In genomic region chr4:3230908-3231684, GRCm38 (mm10) we compare ENCODE assay signal across 8 mouse cellular contexts. TPM values are rescaled to one million over a fixed set of nuclear protein-coding genes. Genes with fewer than 3 reads are reported as not detected.
DNase-seq lines count a peak whose midpoint lies in the region; ATAC-seq lines count a peak whose summit lies in the region.

No protein-coding gene starts in this region.

- no peak overlapping the region for H3K27ac ChIP-seq in brown adipose tissue, adult 24 weeks (replicated peaks; ENCODE audit: low read depth, low read length)
- no peak overlapping the region for H3K27ac ChIP-seq in intestine, embryonic 16.5 days (ENCODE audit: low read length)
- no peak overlapping the region for H3K27ac ChIP-seq in liver, embryonic 16.5 days (ENCODE audit: low read length)
- H3K27ac ChIP-seq in neural tube, embryonic 13.5 days (replicated peaks) = no peak overlapping the region

- peak; percentile 23 for DNase-seq in CD4-positive, CD25-positive, alpha-beta regulatory T cell, adult 2 months (ENCODE audit: low read depth, low spot score)
- no peak for DNase-seq in layer of hippocampus, postnatal 25 days (ENCODE audit: extremely low spot score in 1 of 2, low spot score in 1 of 2)

- peak overlapping the region; percentile 72 for H3K4me2 ChIP-seq in intestine, embryonic 16.5 days (ENCODE audit: low read depth, low read length)
- peak overlapping the region; percentile 68 for H3K4me2 ChIP-seq in liver, embryonic 16.5 days (ENCODE audit: low read depth, low read length)
- H3K4me2 ChIP-seq in neural tube, embryonic 13.5 days = peak overlapping the region; percentile 57

- H3K36me3 ChIP-seq in intestine, embryonic 16.5 days (ENCODE audit: control insufficient read depth, insufficient read depth, low read length) = no peaks in the 10 kb centered on the region
- H3K36me3 ChIP-seq in liver, embryonic 16.5 days (ENCODE audit: control insufficient read depth, insufficient read depth) = no peaks in the 10 kb centered on the region
- H3K36me3 ChIP-seq in neural tube, embryonic 13.5 days = no peaks in the 10 kb centered on the region

- H3K9ac ChIP-seq in intestine, embryonic 16.5 days (ENCODE audit: low read depth, low read length) = peak overlapping the region; percentile 57; the same call in 1 of the 2 replicates
- peak overlapping the region; percentile 38; the same call in 1 of the 2 replicates for H3K9ac ChIP-seq in liver, embryonic 16.5 days (ENCODE audit: low read depth, low read length)
- 0 out of 2 replicates have a peak overlapping the region, but pooled peaks have one; percentile 27 for H3K9ac ChIP-seq in neural tube, embryonic 13.5 days

- H3K4me3 ChIP-seq in brown adipose tissue, adult 24 weeks (ENCODE audit: insufficient read depth, low read depth, low read length) = peak overlapping the region; percentile 57
- H3K4me3 ChIP-seq in intestine, embryonic 16.5 days (ENCODE audit: low read length) = peak overlapping the region; percentile 47
- H3K4me3 ChIP-seq in liver, embryonic 16.5 days (ENCODE audit: low read depth, low read length) = peak overlapping the region; percentile 51
- peak overlapping the region; percentile 33 for H3K4me3 ChIP-seq in neural tube, embryonic 13.5 days

- 7% methylated on average over 40 of the region's 48 CpGs for WGBS in intestine, embryonic 16.5 days
- WGBS in liver, embryonic 16.5 days (ENCODE audit: insufficient replicate concordance) = 8% methylated on average over 29 of the region's 48 CpGs
- WGBS in neural tube, embryonic 13.5 days = 5% methylated on average over 39 of the region's 48 CpGs

- H3K4me1 ChIP-seq in brown adipose tissue, adult 24 weeks (ENCODE audit: control insufficient read depth, insufficient read depth, insufficient read length, low read length) = no peaks in the 10 kb centered on the region
- H3K4me1 ChIP-seq in intestine, embryonic 16.5 days (ENCODE audit: control insufficient read depth, insufficient read depth, low read length) = no peaks in the 10 kb centered on the region
- H3K4me1 ChIP-seq in liver, embryonic 16.5 days (ENCODE audit: control insufficient read depth, low read depth, low read length) = no peaks in the 10 kb centered on the region
- H3K4me1 ChIP-seq in neural tube, embryonic 13.5 days (replicated peaks) = 0 out of 2 replicates have a peak, but pooled peaks cover 3% of the 10 kb centered on the region

- no peaks in the 10 kb centered on the region for H3K27me3 ChIP-seq in intestine, embryonic 16.5 days (replicated peaks; ENCODE audit: control insufficient read depth, insufficient read depth, low read length)
- no peaks in the 10 kb centered on the region for H3K27me3 ChIP-seq in liver, embryonic 16.5 days (ENCODE audit: control insufficient read depth, insufficient read depth, low read depth, low read length)
- peaks cover 6% of the 10 kb centered on the region for H3K27me3 ChIP-seq in neural tube, embryonic 13.5 days

- ATAC-seq in granulocyte monocyte progenitor cell, adult 5-6 weeks (replicated peaks; ENCODE audit: poor library complexity, severe bottlenecking) = peak; percentile 37; the same call in 1 of the 2 replicates
- peak; percentile 74 for ATAC-seq in intestine, embryonic 16.5 days
- peak; percentile 78 for ATAC-seq in liver, embryonic 16.5 days (ENCODE audit: low read depth)
- ATAC-seq in neural tube, embryonic 13.5 days (ENCODE audit: low read depth) = no peak
- no peak for ATAC-seq in inflammation-experienced regulatory T-cells, adult 6 months

- peaks cover 13% of the 10 kb centered on the region; the same call in 1 of the 2 replicates for H3K9me3 ChIP-seq in intestine, embryonic 16.5 days (ENCODE audit: control insufficient read depth, low read length)
- 0 out of 2 replicates have a peak, but pooled peaks cover 2% of the 10 kb centered on the region for H3K9me3 ChIP-seq in liver, embryonic 16.5 days (replicated peaks; ENCODE audit: control insufficient read depth, low read length)
- H3K9me3 ChIP-seq in neural tube, embryonic 13.5 days = peaks cover 35% of the 10 kb centered on the region

RNA-seq across cellular contexts. Expression of gene Vmn1r3, which starts 45.9 kb away (rescaled TPM):
- polyA plus RNA-seq in brown adipose tissue, adult 24 weeks (2012; ENCODE audit: insufficient read depth, insufficient read length, missing spikeins) = not detected in 2 replicates
- total RNA-seq in granulocyte monocyte progenitor cell, adult 5-6 weeks (2014; fragmentation: Nextera tagmentation) = not detected in 2 replicates
- not detected in 2 replicates for total RNA-seq in granulocyte monocyte progenitor cell, adult 5-6 weeks (2017)
- polyA plus RNA-seq in intestine, embryonic 16.5 days (2015; fragmentation: Nextera tagmentation; extraction: Ambion mirVana) = not detected in 2 replicates
- polyA plus RNA-seq in liver, embryonic 16.5 days (2015; fragmentation: Nextera tagmentation; extraction: Ambion mirVana) = not detected in 2 replicates
- not detected in 2 replicates for polyA plus RNA-seq in neural tube, embryonic 13.5 days (2015; fragmentation: Nextera tagmentation; extraction: Ambion mirVana)
- not detected for polyA plus RNA-seq in inflammation-experienced regulatory T-cells, adult 6 months (2017; shearing (Covaris generic))
- not detected for total RNA-seq in layer of hippocampus, postnatal 25 days (2021)

Comparison
In these comparisons a context has a peak if more than half of its experiments do, and no peak if none do; other contexts are left out.
1. ATAC-seq: peak in granulocyte monocyte progenitor cell, adult 5-6 weeks (single experiment), intestine, embryonic 16.5 days (single experiment) and liver, embryonic 16.5 days (single experiment); none in neural tube, embryonic 13.5 days (single experiment) and inflammation-experienced regulatory T-cells, adult 6 months (single experiment).
2. Peak in every context shown above with its lines, with median percentiles within 50 percentile points of each other: H3K4me3 ChIP-seq, H3K4me2 ChIP-seq and H3K9ac ChIP-seq.